Mouse (Mus musculus): ENCODE results near the gene Hmgb3.

- no peak for TF ChIP-seq CTCF (IDR thresholded peaks at IDR 0.05; ENCODE audit: control insufficient read depth, insufficient read depth, low read length)
- no peak for TF ChIP-seq POLR2A (IDR thresholded peaks at IDR 0.05; ENCODE audit: borderline replicate concordance, control insufficient read depth, low read depth, low read length)
Observed at GRCm38 (mm10) chrX:71528150-71528549, 27.6 kb upstream of the Hmgb3 start.
